8 mouse cellular contexts compared by ENCODE assay signal in the genomic region with DNA sequence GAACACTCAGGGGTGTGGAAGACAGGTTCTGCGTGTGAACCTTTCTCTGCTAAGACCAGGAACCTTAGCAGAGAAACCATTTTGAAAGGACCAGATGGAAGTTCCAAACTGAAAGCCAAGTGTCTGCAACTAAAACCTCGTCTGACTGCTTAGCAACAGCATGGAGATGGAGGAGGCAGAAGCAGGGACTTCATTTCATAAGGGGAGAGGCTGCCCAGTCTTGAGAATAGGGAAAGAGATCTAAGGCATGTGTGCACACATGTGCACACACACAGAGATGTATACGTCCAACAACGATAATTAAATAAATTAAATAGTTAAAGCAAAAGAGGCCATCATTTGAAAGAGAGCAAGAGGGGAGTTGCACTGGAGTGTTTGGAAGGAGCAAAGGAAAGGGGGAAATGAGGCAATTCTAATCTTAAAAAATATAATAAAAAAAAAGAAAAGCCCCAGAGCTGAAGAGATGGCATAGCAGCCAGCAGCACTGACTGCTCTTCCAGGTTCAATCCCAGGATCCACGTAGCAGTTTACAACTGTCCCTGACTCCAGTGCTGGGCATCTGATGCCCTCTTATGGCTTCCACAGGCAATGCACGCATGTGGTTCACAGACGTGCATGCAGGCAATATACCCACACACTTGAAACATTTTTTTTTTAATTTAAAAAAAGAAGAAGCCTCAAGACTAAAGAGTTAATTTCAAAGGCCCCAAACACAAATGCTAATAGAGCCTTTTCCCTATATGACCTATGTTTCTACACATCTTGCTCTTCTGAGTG. TPM values are rescaled to one million over a fixed set of nuclear protein-coding genes. Genes with fewer than 3 reads are reported as not detected.
A peak's percentile ranks its signal among the peaks of the same experiment; 100 is the strongest.
DNase-seq lines count a peak whose midpoint lies in the region; ATAC-seq and TF ChIP-seq lines count a peak whose summit lies in the region.

No protein-coding gene starts in this region.

- no peaks in the 10 kb centered on the region for H3K36me3 ChIP-seq in heart, embryonic 12.5 days
- H3K36me3 ChIP-seq in hindbrain, embryonic 13.5 days, result no peaks in the 10 kb centered on the region

- TF ChIP-seq CTCF in bone marrow macrophage, adult 2 months (IDR thresholded peaks at IDR 0.05; ENCODE audit: low read depth, low read length), result peak; percentile 77

- no peak for ATAC-seq in heart, embryonic 12.5 days (ENCODE audit: insufficient number of reproducible peaks, low FRiP score)
- peak; percentile 71 for ATAC-seq in erythroid progenitor cell, adult 5-6 weeks (replicated peaks; ENCODE audit: low FRiP score, poor library complexity, severe bottlenecking)
- peak; percentile 83 for ATAC-seq in hindbrain, embryonic 13.5 days (ENCODE audit: low FRiP score)

- no peak overlapping the region for H3K4me2 ChIP-seq in heart, embryonic 12.5 days
- H3K4me2 ChIP-seq in hindbrain, embryonic 13.5 days, result no peak overlapping the region

- no peaks in the 10 kb centered on the region for H3K9me3 ChIP-seq in heart, embryonic 12.5 days (replicated peaks)
- no peaks in the 10 kb centered on the region for H3K9me3 ChIP-seq in hindbrain, embryonic 13.5 days

- peak; percentile 52 to 74 for DNase-seq in heart, adult 18-20 months
- DNase-seq in layer of hippocampus, adult 9-10 months (ENCODE audit: low spot score), result peak; percentile 37
- DNase-seq in lung, postnatal 25 days (ENCODE audit: low spot score), result peak; percentile 43
- peak; percentile 52 for DNase-seq in right cerebral cortex, postnatal 25 days

- TF ChIP-seq POLR2A in bone marrow macrophage, adult 2 months (IDR thresholded peaks at IDR 0.05; ENCODE audit: borderline replicate concordance, low read depth, low read length), result no peak

- H3K27me3 ChIP-seq in heart, embryonic 12.5 days (replicated peaks), result no peaks in the 10 kb centered on the region
- H3K27me3 ChIP-seq in hindbrain, embryonic 13.5 days, result no peaks in the 10 kb centered on the region

- H3K4me1 ChIP-seq in heart, embryonic 12.5 days (replicated peaks), result peaks cover 41% of the 10 kb centered on the region
- peaks cover 14% of the 10 kb centered on the region for H3K4me1 ChIP-seq in bone marrow macrophage, adult 2 months (ENCODE audit: control insufficient read depth, insufficient read depth, low read length)
- H3K4me1 ChIP-seq in hindbrain, embryonic 13.5 days (replicated peaks), result peaks cover 21% of the 10 kb centered on the region

- no peak overlapping the region for H3K9ac ChIP-seq in heart, embryonic 12.5 days
- H3K9ac ChIP-seq in hindbrain, embryonic 13.5 days, result no peak overlapping the region

- WGBS in heart, embryonic 12.5 days, result 56% methylated on average over 7 of the region's 7 CpGs
- 48% methylated on average over 7 of the region's 7 CpGs for WGBS in hindbrain, embryonic 13.5 days

- no peak overlapping the region for H3K27ac ChIP-seq in heart, embryonic 12.5 days (ENCODE audit: poor library complexity, severe bottlenecking)
- no peak overlapping the region for H3K27ac ChIP-seq in bone marrow macrophage, adult 2 months (ENCODE audit: insufficient read depth, low read depth, low read length)
- no peak overlapping the region for H3K27ac ChIP-seq in hindbrain, embryonic 13.5 days

- no peak overlapping the region for H3K4me3 ChIP-seq in heart, embryonic 12.5 days
- H3K4me3 ChIP-seq in bone marrow macrophage, adult 2 months (ENCODE audit: insufficient read depth, low read length), result no peak overlapping the region
- no peak overlapping the region for H3K4me3 ChIP-seq in hindbrain, embryonic 13.5 days

RNA-seq across cellular contexts. Expression of gene Ninl, which starts 38.6 kb away (rescaled TPM):
- total RNA-seq in heart, adult 18-20 months (2021), result 1 to 10 TPM; 2.3 to 3.3 TPM
- 6.7 and 8.4 TPM in 2 replicates for polyA plus RNA-seq in heart, embryonic 12.5 days (2016; fragmentation: Nextera tagmentation; extraction: Ambion mirVana)
- polyA plus RNA-seq in bone marrow macrophage, adult 2 months (2012; ENCODE audit: insufficient read depth, insufficient read length, missing spikeins), result 1.9 and 4.6 TPM in 2 replicates
- total RNA-seq in erythroid progenitor cell, adult 5-6 weeks (2015; ENCODE audit: low replicate concordance), result 19.8 and 28.5 TPM in 2 replicates
- total RNA-seq in erythroid progenitor cell, adult 5-6 weeks (2017; ENCODE audit: low replicate concordance), result 65.6 and 69.2 TPM in 2 replicates
- 5.0 and 6.8 TPM in 2 replicates for polyA plus RNA-seq in hindbrain, embryonic 13.5 days (2015; fragmentation: Nextera tagmentation; extraction: Ambion mirVana)

RNA-seq across cellular contexts. Expression of gene Nanp, which starts 38.6 kb away (rescaled TPM):
- total RNA-seq in heart, adult 18-20 months (2021), result 1 to 10 TPM in 1 of 2 experiments, under 1 TPM in 1; 0.69 to 1.8 TPM
- polyA plus RNA-seq in heart, embryonic 12.5 days (2016; fragmentation: Nextera tagmentation; extraction: Ambion mirVana), result 23.5 and 23.7 TPM in 2 replicates
- 14.8 and 16.3 TPM in 2 replicates for polyA plus RNA-seq in bone marrow macrophage, adult 2 months (2012; ENCODE audit: insufficient read depth, insufficient read length, missing spikeins)
- total RNA-seq in erythroid progenitor cell, adult 5-6 weeks (2015; ENCODE audit: low replicate concordance), result 51.6 and 59.8 TPM in 2 replicates
- 51.8 and 55.6 TPM in 2 replicates for total RNA-seq in erythroid progenitor cell, adult 5-6 weeks (2017; ENCODE audit: low replicate concordance)
- polyA plus RNA-seq in hindbrain, embryonic 13.5 days (2015; fragmentation: Nextera tagmentation; extraction: Ambion mirVana), result 32.8 and 33.2 TPM in 2 replicates
